9 mouse cellular contexts compared by ENCODE assay signal in genomic region chr4:139430891-139431290, GRCm38 (mm10).
DNase-seq lines count a peak whose midpoint lies in the region; ATAC-seq and TF ChIP-seq lines count a peak whose summit lies in the region.
"Had no signal": no experiment of that assay in that cellular context is flagged by ENCODE, and none has a peak within 500 bp of the region (broad histone marks: within the 10 kb centered on the region; RNA-seq: fewer than 3 reads in every experiment).

No protein-coding gene starts in this region.

- intact Hi-C loops in heart, postnatal 25 days (cut with DNase I), result no loop called here

- peaks cover 95% of the 10 kb centered on the region for H3K36me3 ChIP-seq in heart, embryonic 14.5 days (ENCODE audit: control insufficient read depth, insufficient read depth, low read length)
- peaks cover 86% of the 10 kb centered on the region for H3K36me3 ChIP-seq in liver, adult 2 months (ENCODE audit: control insufficient read depth, insufficient read depth, low read length)
- peaks cover 100% of the 10 kb centered on the region for H3K36me3 ChIP-seq in liver, embryonic 12.5 days

- no peak overlapping the region for H3K9ac ChIP-seq in heart, embryonic 14.5 days (ENCODE audit: low read length)
- H3K9ac ChIP-seq in liver, adult 2 months (ENCODE audit: low read depth, low read length), result no peak overlapping the region
- no peak overlapping the region for H3K9ac ChIP-seq in liver, embryonic 12.5 days
- H3K9ac ChIP-seq: liver, embryonic 14.5 days had no signal

- H3K9me3 ChIP-seq in heart, embryonic 14.5 days (ENCODE audit: control insufficient read depth, low read length), result no peaks in the 10 kb centered on the region
- no peaks in the 10 kb centered on the region for H3K9me3 ChIP-seq in liver, embryonic 12.5 days (replicated peaks)

- peak overlapping the region; percentile 67 to 92 for H3K27ac ChIP-seq in heart, embryonic 14.5 days (replicated peaks in 1 of 2; ENCODE audit: control insufficient read depth in 1 of 2, insufficient read depth in 1 of 2, low read depth in 2 of 2, low read length in 2 of 2)
- no peak overlapping the region for H3K27ac ChIP-seq in liver, adult 2 months (replicated peaks; ENCODE audit: insufficient read depth, low read depth, low read length)
- H3K27ac ChIP-seq in liver, embryonic 12.5 days, result no peak overlapping the region
- H3K27ac ChIP-seq: liver, embryonic 14.5 days had no signal

- H3K4me2 ChIP-seq in heart, embryonic 14.5 days (ENCODE audit: low read length), result no peak overlapping the region
- no peak overlapping the region for H3K4me2 ChIP-seq in liver, embryonic 12.5 days

- no peak for TF ChIP-seq CTCF in liver, adult 2 months (IDR thresholded peaks at IDR 0.05; ENCODE audit: low read depth, low read length)

- H3K4me3 ChIP-seq in heart, embryonic 14.5 days (ENCODE audit: control insufficient read depth in 1 of 2, insufficient read depth in 1 of 2, low read depth in 1 of 2, low read length in 2 of 2), result no peak overlapping the region
- H3K4me3 ChIP-seq in liver, adult 2 months (ENCODE audit: insufficient read depth, low read depth, low read length), result no peak overlapping the region
- H3K4me3 ChIP-seq in liver, embryonic 12.5 days, result no peak overlapping the region

- DNase-seq in adrenal gland, postnatal 10 days, result peak; percentile 45
- no peak for DNase-seq in adrenal gland, postnatal 4 days (ENCODE audit: low spot score in 2 of 2)
- no peak for DNase-seq in heart, postnatal 25 days (ENCODE audit: low spot score)
- DNase-seq in liver, adult 2 months (ENCODE audit: extremely low read depth, low read depth, low spot score), result peak; percentile 17
- DNase-seq in lung, postnatal 14 days, result peak; percentile 12

- no peaks in the 10 kb centered on the region for H3K79me2 ChIP-seq in liver, adult 2 months (ENCODE audit: control insufficient read depth, insufficient read depth, low read length)

- 0 out of 2 replicates have a peak, but pooled peaks have one; percentile 22 for ATAC-seq in heart, embryonic 14.5 days (ENCODE audit: insufficient number of reproducible peaks, insufficient read depth, low FRiP score, low read depth)
- ATAC-seq in liver, embryonic 12.5 days, result no peak
- no peak for ATAC-seq in monocyte, adult 5-6 weeks (replicated peaks; ENCODE audit: insufficient number of reproducible peaks, low FRiP score, low TSS enrichment, poor library complexity, severe bottlenecking)

- H3K4me1 ChIP-seq in heart, embryonic 14.5 days (ENCODE audit: control insufficient read depth in 2 of 2, insufficient read depth in 2 of 2, low read length in 2 of 2), result peaks cover 21 to 31% of the 10 kb centered on the region in 2 experiments
- no peaks in the 10 kb centered on the region for H3K4me1 ChIP-seq in liver, adult 2 months (ENCODE audit: control insufficient read depth, insufficient read depth, low read length)
- H3K4me1 ChIP-seq in liver, embryonic 12.5 days, result no peaks in the 10 kb centered on the region

- no peak for TF ChIP-seq POLR2A in liver, adult 2 months (IDR thresholded peaks at IDR 0.05; ENCODE audit: extremely low read depth, insufficient read depth, low read length)

- H3K27me3 ChIP-seq in heart, embryonic 14.5 days (ENCODE audit: control insufficient read depth, insufficient read depth, low read length), result no peaks in the 10 kb centered on the region
- no peaks in the 10 kb centered on the region for H3K27me3 ChIP-seq in liver, adult 2 months (ENCODE audit: control insufficient read depth, insufficient read depth, low read length)
- no peaks in the 10 kb centered on the region for H3K27me3 ChIP-seq in liver, embryonic 12.5 days (replicated peaks)

- 25% methylated on average over 4 of the region's 4 CpGs for WGBS in heart, embryonic 14.5 days
- 55% methylated on average over 4 of the region's 4 CpGs for WGBS in liver, adult 2 months
- 89% methylated on average over 4 of the region's 4 CpGs for WGBS in liver, embryonic 12.5 days (ENCODE audit: insufficient replicate concordance)

Comparison
In these comparisons a context has a peak if more than half of its experiments do, and no peak if none do; other contexts are left out.
1. DNase-seq: peak in adrenal gland, postnatal 10 days (single experiment), liver, adult 2 months (single experiment) and lung, postnatal 14 days (single experiment); none in adrenal gland, postnatal 4 days (0 of 2) and heart, postnatal 25 days (single experiment).
2. H3K27ac ChIP-seq: peak in heart, embryonic 14.5 days (2 of 2); none in liver, adult 2 months (single experiment) and liver, embryonic 12.5 days (single experiment).